Mouse (Mus musculus) testis, postnatal 14 days (tissue): Measurements from ENCODE around the gene Olfr868.

Experiments
- DNase-seq: peaks from one replicate; pipeline ENCODE4 v3.0.0; 2021; ENCODE audit warnings: low spot score

Olfr868 gene

DNA sequence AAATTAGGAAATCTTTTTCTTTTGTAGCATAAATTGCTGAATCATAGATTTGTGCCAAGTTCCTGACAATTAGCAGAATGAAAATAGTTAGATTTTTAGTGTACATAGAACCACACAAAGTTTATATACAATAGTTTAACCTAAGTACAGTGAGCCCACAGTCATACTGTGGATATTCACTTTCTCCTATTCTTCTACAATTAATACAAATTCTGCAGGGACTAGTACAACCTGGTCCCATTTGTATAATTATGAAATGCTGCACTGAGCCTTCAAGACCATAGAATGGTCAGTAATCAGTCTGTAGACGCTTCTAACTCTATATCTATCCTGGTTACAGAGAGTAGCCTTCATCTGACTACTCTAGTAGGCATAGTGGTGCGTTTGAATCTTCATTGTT, at the start of gene Olfr868:
Olfr868 (plus strand) TSS at position 301 of the 400 bp plus-strand sequence.
- no peak for DNase-seq

DNA sequence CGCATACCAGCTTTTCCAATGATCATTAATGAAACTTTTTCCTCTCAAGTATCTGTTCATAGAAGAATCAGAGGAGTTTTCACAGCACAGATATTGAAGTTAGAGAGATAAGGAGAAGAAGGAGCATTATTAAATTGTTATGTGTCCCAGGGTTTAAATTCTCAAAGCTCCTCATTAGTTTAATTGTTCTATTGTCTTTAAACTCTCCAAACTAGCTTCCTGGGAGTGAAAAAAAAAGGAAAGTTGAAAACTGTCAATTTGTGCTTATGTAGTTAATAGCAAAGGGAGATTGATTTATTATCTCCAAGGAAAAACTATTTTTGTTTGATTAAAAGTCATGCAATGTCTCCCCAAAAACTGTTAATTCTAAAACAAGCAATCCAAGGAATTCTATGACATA, 41.0 kb upstream of the Olfr868 start, which contains the start of gene Olfr867:
Olfr867 (minus strand) TSS at position 101 of the 400 bp plus-strand sequence.
- DNase-seq: no peak

DNA sequence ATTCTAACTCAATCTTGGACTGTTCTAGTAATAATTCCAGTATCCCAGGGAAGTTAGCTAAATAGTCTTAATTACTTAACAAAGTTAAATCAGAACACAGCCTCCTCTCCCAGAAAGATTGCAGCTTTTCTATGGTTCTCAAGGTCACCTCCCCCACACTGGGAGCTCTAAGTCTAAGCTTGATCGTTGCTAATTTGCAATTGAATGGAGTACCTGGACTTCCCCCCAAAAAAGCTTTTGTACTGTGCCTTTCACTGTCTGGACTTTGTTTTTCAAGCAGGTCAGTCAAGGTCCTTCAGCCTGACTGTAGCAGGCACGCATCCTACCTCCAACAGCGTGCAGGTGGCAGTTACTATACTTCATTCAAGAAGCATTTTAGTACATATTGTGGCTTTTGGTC, 28.2 kb upstream of the Olfr868 start:
- DNase-seq: no peak

DNA sequence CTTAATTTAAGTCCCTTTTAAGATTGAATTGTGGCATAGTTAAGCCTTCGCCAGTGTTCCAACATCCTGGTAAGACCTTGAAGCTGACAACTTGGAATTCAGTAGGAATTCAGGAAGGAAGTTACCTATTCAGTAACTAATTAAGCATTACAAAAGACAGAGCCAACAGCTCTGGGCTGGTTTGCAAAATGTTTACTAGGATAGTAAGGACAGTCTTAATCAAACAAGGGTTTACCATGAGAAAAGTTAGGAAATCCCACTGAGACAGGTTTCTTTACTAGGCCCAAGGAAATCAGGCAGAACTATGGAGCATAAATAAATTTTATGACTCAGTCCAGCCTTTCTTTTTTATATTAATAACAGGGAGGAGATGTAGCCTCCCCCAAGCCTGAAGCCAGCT, 27.1 kb upstream of the Olfr868 start:
- DNase-seq: no peak

DNA sequence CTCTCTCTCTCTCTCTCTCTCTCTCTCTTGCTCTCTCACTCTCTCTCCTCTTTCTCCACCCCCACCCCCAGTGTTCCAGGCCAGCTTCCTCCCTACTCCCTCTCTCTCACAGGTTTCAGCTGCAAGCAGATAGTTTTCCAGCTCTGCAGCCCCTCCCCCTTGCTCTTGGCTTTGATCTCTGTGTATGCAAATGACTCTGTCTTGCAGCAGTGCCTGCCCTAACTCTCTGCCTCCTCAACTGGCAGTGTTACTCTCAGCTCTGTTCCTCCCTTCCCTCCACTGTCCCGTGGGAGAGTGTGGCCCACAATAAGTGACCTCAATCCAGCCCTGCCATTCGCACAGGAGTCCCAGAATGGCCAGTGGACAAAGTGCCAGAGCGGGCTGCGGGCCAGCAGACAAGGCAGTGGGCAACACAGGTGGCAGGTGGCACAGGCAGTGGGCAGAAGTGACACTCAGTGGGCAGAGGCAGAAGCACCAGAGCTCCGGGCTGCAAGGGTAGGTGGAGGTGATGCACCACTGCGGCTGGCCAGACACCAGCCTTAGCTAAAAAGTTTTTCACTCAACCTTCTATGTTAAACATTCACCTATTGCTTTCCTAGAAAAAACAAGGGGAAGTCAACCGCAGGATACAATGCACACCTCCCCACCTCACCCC, 24.8 kb upstream of the Olfr868 start:
- DNase-seq: no peak

DNA sequence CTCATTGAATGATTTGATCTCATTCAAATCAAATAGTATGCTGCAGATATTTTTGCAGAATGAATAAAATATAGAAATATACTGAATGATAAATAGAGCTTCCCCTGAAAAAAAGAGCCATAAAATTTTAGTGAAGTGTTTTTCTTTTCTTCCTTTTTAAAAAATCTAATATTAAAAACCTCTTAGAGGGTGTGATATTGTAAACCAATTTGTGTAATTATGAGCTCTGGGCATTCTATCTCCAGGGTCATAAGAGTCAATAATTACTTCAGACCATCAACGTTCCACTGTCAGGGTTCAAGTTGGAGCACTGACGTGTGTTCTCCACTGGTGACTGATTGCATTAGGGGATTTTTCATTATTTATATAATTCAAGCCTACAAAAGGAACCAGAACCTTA, 30.3 kb downstream of the Olfr868 start, which contains the start of gene Olfr869:
Olfr869 (plus strand) TSS at position 301 of the 400 bp plus-strand sequence.
- DNase-seq: no peak

DNA sequence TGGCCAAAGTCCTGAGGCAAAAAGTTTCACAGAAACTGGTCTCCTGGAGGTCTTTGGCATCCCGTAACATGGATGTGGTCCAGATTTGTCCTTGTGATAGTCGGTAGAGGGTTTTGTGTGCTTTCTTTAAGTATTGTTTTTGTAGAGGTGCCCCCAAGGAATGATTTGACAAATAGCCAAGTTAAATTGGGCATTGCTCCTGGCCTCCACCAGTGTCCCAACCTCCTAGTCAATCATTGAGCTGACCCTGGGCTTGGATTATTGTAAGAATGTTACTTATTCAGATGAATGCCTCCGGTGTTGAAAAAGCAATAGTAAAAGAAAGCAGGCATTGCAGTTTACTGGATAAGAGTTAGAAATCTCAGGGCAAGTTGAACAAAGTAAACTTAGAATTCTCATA, 51.3 kb downstream of the Olfr868 start:
- no peak for DNase-seq
